Mouse (Mus musculus): ENCODE data around the gene Adra2b. TPM values are rescaled to one million over a fixed set of nuclear protein-coding genes. Genes with fewer than 3 reads are reported as not detected.
A peak's percentile ranks its signal among the peaks of the same experiment; 100 is the strongest.

The Adra2b gene
- 0.35 and 0.81 TPM in 2 replicates for polyA plus RNA-seq (2014; fragmentation: Nextera tagmentation; extraction: Ambion mirVana)

DNA sequence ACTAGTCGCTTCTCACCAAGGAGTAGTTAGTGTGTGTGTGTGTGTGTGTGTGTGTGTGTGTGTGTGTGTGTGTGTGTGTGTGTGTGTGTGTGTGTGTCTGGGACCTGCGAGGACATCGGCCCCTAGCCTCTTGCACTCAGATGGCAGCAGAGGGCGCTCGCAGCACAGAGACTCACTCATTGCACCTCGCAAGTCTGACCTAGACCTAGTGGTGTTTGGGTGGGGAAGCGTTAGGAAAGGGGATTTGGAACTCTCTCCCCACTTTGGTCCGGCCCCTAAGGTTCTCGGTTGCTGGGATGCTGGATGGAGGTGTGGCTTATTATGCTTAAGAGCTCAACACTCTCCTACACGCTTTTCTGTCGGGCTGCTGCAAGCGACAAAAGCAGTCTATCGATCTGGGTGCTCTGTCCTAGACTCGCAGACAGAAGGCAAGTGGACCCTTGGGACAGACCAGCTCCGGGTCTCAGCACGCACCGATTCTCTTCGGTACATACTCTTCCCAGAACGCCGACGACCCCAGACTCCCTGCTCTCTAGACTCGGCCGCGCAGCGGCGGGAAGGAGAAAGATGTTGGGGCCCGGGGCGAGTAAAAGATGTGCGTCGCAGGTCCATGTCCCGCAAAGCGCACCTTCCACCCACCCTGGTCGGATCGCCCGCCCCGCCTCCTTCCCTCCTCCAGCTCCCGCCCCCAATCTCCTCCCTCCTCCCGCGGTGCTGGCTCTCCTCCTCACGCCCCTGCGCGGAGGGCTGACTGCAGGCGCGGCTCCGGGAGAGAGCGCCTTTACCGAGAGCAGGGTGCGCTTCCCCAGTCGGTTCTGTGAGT, at the start of gene Adra2b:
Gene Adra2b, plus strand, starts transcription at position 750 of the 823 bp plus-strand sequence.
- peaks cover 41% of the 10 kb centered on the region for H3K27me3 ChIP-seq (ENCODE audit: control insufficient read depth, insufficient read depth, low read length)
- peak; percentile 81 for ATAC-seq (ENCODE audit: low read depth)
- H3K9ac ChIP-seq (replicated peaks; ENCODE audit: low read depth, low read length), result 0 out of 2 replicates have a peak within 1 kb of the TSS, but pooled peaks have one; percentile 21
- peak within 1 kb of the TSS; percentile 67 for H3K4me2 ChIP-seq (ENCODE audit: low read depth, low read length)
- no peaks in the 10 kb centered on the region for H3K36me3 ChIP-seq (ENCODE audit: control insufficient read depth, insufficient read depth, low read length)
- peaks cover 11% of the 10 kb centered on the region; the same call in 1 of the 2 replicates for H3K4me1 ChIP-seq (ENCODE audit: control insufficient read depth, insufficient read depth, low read length)
- H3K27ac ChIP-seq (ENCODE audit: low read depth, low read length), result no peak within 1 kb of the TSS
- under 1% methylated on average over 45 of the region's 49 CpGs for WGBS
- peak within 1 kb of the TSS; percentile 34 for H3K4me3 ChIP-seq (ENCODE audit: low read depth, low read length)
- no peaks in the 10 kb centered on the region for H3K9me3 ChIP-seq (ENCODE audit: control insufficient read depth, low read length)

DNA sequence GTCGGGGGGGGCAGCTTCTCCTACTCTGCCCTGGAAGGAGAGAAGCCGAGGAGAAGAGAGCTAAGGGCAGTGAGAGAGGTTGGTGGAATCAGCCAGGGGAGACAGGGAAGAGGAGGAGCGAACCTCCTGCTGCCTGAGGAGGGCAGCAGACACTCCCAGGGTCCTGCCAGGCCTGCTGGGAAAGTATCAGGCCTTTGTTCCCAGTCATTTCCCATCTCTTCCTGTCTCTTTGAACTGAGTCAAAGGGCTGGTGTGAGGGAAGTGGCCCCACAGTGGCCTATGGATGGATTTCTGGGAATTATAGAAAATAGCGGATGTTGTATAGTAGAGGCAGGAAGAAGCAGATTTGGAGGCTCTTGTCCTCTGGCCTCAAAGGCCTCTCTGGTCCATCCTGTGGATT, 49.1 kb upstream of the Adra2b start:
- H3K4me2 ChIP-seq (ENCODE audit: low read depth, low read length), result no peak overlapping the region
- no peaks in the 10 kb centered on the region for H3K36me3 ChIP-seq (ENCODE audit: control insufficient read depth, insufficient read depth, low read length)
- no peak overlapping the region for H3K4me3 ChIP-seq (ENCODE audit: low read depth, low read length)
- no peaks in the 10 kb centered on the region for H3K27me3 ChIP-seq (ENCODE audit: control insufficient read depth, insufficient read depth, low read length)
- H3K9me3 ChIP-seq (ENCODE audit: control insufficient read depth, low read length), result no peaks in the 10 kb centered on the region
- no peak for ATAC-seq (ENCODE audit: low read depth)
- no peak overlapping the region for H3K27ac ChIP-seq (ENCODE audit: low read depth, low read length)
- WGBS, result 63% methylated on average over 4 of the region's 4 CpGs
- H3K4me1 ChIP-seq (ENCODE audit: control insufficient read depth, insufficient read depth, low read length), result no peaks in the 10 kb centered on the region
- no peak overlapping the region for H3K9ac ChIP-seq (replicated peaks; ENCODE audit: low read depth, low read length)

GRCm38 (mm10) chr2:127314467-127315154, 48.4 kb upstream of the Adra2b start:
- no peaks in the 10 kb centered on the region for H3K4me1 ChIP-seq (ENCODE audit: control insufficient read depth, insufficient read depth, low read length)
- no peak for ATAC-seq (ENCODE audit: low read depth)
- no peak overlapping the region for H3K9ac ChIP-seq (replicated peaks; ENCODE audit: low read depth, low read length)
- no peaks in the 10 kb centered on the region for H3K36me3 ChIP-seq (ENCODE audit: control insufficient read depth, insufficient read depth, low read length)
- no peaks in the 10 kb centered on the region for H3K9me3 ChIP-seq (ENCODE audit: control insufficient read depth, low read length)
- no peaks in the 10 kb centered on the region for H3K27me3 ChIP-seq (ENCODE audit: control insufficient read depth, insufficient read depth, low read length)
- H3K4me3 ChIP-seq (ENCODE audit: low read depth, low read length), result no peak overlapping the region
- H3K4me2 ChIP-seq (ENCODE audit: low read depth, low read length), result no peak overlapping the region
- no peak overlapping the region for H3K27ac ChIP-seq (ENCODE audit: low read depth, low read length)
- WGBS, result 77% methylated on average over 6 of the region's 6 CpGs

DNA sequence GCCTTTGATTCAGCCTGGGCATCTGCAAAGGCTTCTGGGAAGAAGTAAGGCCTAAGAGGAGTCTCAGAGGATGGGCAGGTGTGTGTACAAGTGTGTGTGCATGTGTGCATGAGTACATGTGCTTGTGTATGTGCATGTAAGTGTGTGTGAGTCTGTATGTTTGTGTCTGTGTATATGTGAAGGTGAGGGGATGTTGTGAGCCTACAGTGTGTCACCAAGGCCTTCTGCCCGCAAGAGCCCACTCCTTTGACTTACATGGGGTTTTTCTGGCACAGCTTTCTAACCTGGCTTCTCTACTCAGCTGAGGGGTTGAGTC, 47.9 kb upstream of the Adra2b start:
- WGBS, result 90% methylated on average over 1 of the region's 1 CpGs

DNA sequence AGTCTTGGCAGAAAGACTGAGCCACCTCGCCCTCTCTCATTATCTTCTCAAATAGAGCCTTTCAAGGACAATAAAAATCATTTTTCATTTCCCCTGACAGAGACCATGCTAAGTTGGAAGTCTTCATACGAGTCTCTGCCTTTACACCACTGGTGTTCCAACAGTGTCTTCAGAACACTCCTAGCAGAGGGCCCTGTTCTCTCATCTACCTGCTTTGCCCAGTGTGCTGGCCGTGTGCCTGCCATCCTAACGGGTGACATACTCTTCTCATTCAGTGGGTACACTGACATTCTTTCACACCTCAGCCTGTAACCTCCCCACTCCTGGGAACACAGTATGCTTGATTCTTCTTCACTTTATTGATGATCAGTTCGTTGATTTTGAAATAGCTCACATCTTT, 46.6 kb upstream of the Adra2b start:
- no peak for ATAC-seq (ENCODE audit: low read depth)
- no peak overlapping the region for H3K4me3 ChIP-seq (ENCODE audit: low read depth, low read length)
- 75% methylated on average over 5 of the region's 5 CpGs for WGBS

More for the DNA sequence above, 47.9 kb upstream of the Adra2b start:
- no peak overlapping the region for H3K4me3 ChIP-seq (ENCODE audit: low read depth, low read length)
- H3K4me2 ChIP-seq (ENCODE audit: low read depth, low read length), result no peak overlapping the region
- no peaks in the 10 kb centered on the region for H3K36me3 ChIP-seq (ENCODE audit: control insufficient read depth, insufficient read depth, low read length)
- H3K27ac ChIP-seq (ENCODE audit: low read depth, low read length), result no peak overlapping the region
- no peak for ATAC-seq (ENCODE audit: low read depth)
- H3K4me1 ChIP-seq (ENCODE audit: control insufficient read depth, insufficient read depth, low read length), result no peaks in the 10 kb centered on the region
- H3K9ac ChIP-seq (replicated peaks; ENCODE audit: low read depth, low read length), result no peak overlapping the region
- H3K27me3 ChIP-seq (ENCODE audit: control insufficient read depth, insufficient read depth, low read length), result no peaks in the 10 kb centered on the region
- H3K9me3 ChIP-seq (ENCODE audit: control insufficient read depth, low read length), result no peaks in the 10 kb centered on the region

GRCm38 (mm10) chr2:127318136-127318535, 44.9 kb upstream of the Adra2b start:
- H3K9me3 ChIP-seq (ENCODE audit: control insufficient read depth, low read length), result no peaks in the 10 kb centered on the region
- no peak overlapping the region for H3K9ac ChIP-seq (replicated peaks; ENCODE audit: low read depth, low read length)
- no peaks in the 10 kb centered on the region for H3K27me3 ChIP-seq (ENCODE audit: control insufficient read depth, insufficient read depth, low read length)
- ATAC-seq (ENCODE audit: low read depth), result no peak
- no peak overlapping the region for H3K4me3 ChIP-seq (ENCODE audit: low read depth, low read length)
- H3K36me3 ChIP-seq (ENCODE audit: control insufficient read depth, insufficient read depth, low read length), result no peaks in the 10 kb centered on the region
- no peaks in the 10 kb centered on the region for H3K4me1 ChIP-seq (ENCODE audit: control insufficient read depth, insufficient read depth, low read length)
- no peak overlapping the region for H3K27ac ChIP-seq (ENCODE audit: low read depth, low read length)
- no peak overlapping the region for H3K4me2 ChIP-seq (ENCODE audit: low read depth, low read length)
- WGBS, result 89% methylated on average over 4 of the region's 4 CpGs

More for the DNA sequence above, 46.6 kb upstream of the Adra2b start:
- Histone ChIP-seq H3K9ac (replicated peaks; ENCODE audit: low read depth, low read length) (no peak overlapping the region), H3K9me3 (ENCODE audit: control insufficient read depth, low read length) (no peaks in the 10 kb centered on the region), H3K27ac (ENCODE audit: low read depth, low read length) (no peak overlapping the region), H3K36me3 (ENCODE audit: control insufficient read depth, insufficient read depth, low read length) (no peaks in the 10 kb centered on the region), H3K27me3 (ENCODE audit: control insufficient read depth, insufficient read depth, low read length) (no peaks in the 10 kb centered on the region), H3K4me1 (ENCODE audit: control insufficient read depth, insufficient read depth, low read length) (no peaks in the 10 kb centered on the region), H3K4me2 (ENCODE audit: low read depth, low read length) (no peak overlapping the region)

- H3K9ac ChIP-seq (replicated peaks; ENCODE audit: low read depth, low read length), result no peak overlapping the region
- no peak for ATAC-seq (ENCODE audit: low read depth)
- no peaks in the 10 kb centered on the region for H3K36me3 ChIP-seq (ENCODE audit: control insufficient read depth, insufficient read depth, low read length)
- no peak overlapping the region for H3K27ac ChIP-seq (ENCODE audit: low read depth, low read length)
- no peak overlapping the region for H3K4me2 ChIP-seq (ENCODE audit: low read depth, low read length)
- no peak overlapping the region for H3K4me3 ChIP-seq (ENCODE audit: low read depth, low read length)
- no peaks in the 10 kb centered on the region for H3K27me3 ChIP-seq (ENCODE audit: control insufficient read depth, insufficient read depth, low read length)
- no peaks in the 10 kb centered on the region for H3K4me1 ChIP-seq (ENCODE audit: control insufficient read depth, insufficient read depth, low read length)
- 89% methylated on average over 4 of the region's 4 CpGs for WGBS
- H3K9me3 ChIP-seq (ENCODE audit: control insufficient read depth, low read length), result no peaks in the 10 kb centered on the region
Measured at GRCm38 (mm10) chr2:127319071-127319470, 43.9 kb upstream of the Adra2b start.

DNA sequence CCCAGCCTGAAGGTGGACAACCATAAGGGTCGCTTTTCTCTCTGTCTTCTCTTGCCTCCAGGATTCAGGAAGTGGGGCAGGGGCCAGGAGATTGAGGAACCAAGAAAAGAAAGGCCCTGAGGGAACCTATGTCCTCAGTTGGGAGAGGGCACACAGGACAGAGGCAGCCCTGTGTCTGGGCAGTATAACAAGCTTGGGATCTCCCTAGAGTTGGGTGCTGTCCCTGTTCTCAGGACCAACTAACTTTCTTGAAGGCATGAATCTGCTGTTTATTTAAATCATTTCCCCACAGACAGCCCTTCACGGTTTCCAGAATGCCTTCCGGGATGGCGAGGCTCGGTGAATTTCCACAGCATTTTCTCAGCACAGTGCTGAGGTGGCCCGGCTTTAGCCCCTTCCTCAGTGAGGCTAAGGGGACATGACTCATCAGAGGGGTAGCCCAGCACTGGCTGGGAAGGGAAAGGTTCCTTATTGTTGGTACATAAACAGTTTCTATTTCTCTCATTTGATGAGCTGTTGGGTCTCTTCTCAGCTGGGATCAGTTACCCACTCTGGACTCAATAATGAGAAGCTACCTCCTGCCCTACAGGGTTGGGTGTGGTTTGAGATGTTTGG, 40.2 kb upstream of the Adra2b start:
- Histone ChIP-seq H3K36me3 (ENCODE audit: control insufficient read depth, insufficient read depth, low read length) (no peaks in the 10 kb centered on the region), H3K27ac (ENCODE audit: low read depth, low read length) (no peak overlapping the region), H3K27me3 (ENCODE audit: control insufficient read depth, insufficient read depth, low read length) (no peaks in the 10 kb centered on the region), H3K9ac (replicated peaks; ENCODE audit: low read depth, low read length) (no peak overlapping the region), H3K4me2 (ENCODE audit: low read depth, low read length) (no peak overlapping the region), H3K4me3 (ENCODE audit: low read depth, low read length) (no peak overlapping the region), H3K9me3 (ENCODE audit: control insufficient read depth, low read length) (no peaks in the 10 kb centered on the region), H3K4me1 (ENCODE audit: control insufficient read depth, insufficient read depth, low read length) (no peaks in the 10 kb centered on the region)
- 85% methylated on average over 6 of the region's 6 CpGs for WGBS
- ATAC-seq (ENCODE audit: low read depth), result no peak

DNA sequence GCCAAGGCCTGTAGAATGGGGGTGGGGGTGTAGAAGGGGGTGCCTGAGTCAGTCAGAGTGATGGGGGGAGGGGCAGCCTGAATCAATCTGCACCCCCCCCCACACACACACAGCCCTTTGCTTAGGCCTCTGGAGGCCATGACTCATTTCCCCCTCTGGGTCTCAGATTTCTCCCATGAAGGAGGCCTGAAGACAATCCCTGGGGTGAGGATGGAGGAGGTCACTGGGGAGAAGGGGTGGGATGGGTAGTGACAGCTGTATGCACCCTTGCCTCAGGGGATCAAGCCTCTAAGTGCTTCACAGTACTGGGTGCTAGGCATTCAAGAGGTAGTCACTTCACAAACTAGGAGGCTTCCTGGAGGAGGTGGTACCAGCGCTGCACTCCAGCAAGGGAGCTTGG, 39.3 kb upstream of the Adra2b start:
- Histone ChIP-seq H3K9me3 (ENCODE audit: control insufficient read depth, low read length) (no peaks in the 10 kb centered on the region), H3K27me3 (ENCODE audit: control insufficient read depth, insufficient read depth, low read length) (no peaks in the 10 kb centered on the region), H3K27ac (ENCODE audit: low read depth, low read length) (no peak overlapping the region), H3K4me1 (ENCODE audit: control insufficient read depth, insufficient read depth, low read length) (no peaks in the 10 kb centered on the region), H3K4me3 (ENCODE audit: low read depth, low read length) (no peak overlapping the region), H3K36me3 (ENCODE audit: control insufficient read depth, insufficient read depth, low read length) (no peaks in the 10 kb centered on the region), H3K9ac (replicated peaks; ENCODE audit: low read depth, low read length) (no peak overlapping the region), H3K4me2 (ENCODE audit: low read depth, low read length) (no peak overlapping the region)
- 67% methylated on average over 1 of the region's 1 CpGs for WGBS
- ATAC-seq (ENCODE audit: low read depth), result no peak

All from neural tube, embryonic 14.5 days (tissue).